Mouse (Mus musculus) urinary bladder, postnatal 14 days (tissue): Measurements from ENCODE around the gene Olfr301.

Source experiments
- DNase-seq: peaks from one replicate; pipeline ENCODE4 v3.0.0; 2021; ENCODE audit warnings: low spot score

Olfr301 gene

DNA sequence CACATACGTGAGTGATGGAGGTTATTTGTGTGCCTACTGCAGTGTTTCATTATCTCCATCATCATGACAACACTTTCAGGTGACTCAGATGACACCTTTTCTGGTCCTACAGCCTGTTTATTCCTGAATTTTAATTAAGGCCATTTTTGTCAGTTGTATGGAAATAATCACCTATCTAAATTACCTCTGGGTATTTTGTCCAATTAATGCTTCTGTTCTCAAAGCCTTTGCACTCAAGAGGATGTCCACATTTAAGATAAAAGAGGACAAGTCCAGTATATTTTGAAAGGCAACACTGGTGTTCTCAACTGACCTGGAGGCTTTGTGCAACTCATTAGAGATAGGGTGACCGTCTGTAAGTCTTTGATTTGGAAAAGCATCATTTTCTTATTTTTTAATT is at the start of gene Olfr301:
Olfr301 (plus strand) TSS at position 301 of the 400 bp plus-strand sequence.
- no peak for DNase-seq

DNA sequence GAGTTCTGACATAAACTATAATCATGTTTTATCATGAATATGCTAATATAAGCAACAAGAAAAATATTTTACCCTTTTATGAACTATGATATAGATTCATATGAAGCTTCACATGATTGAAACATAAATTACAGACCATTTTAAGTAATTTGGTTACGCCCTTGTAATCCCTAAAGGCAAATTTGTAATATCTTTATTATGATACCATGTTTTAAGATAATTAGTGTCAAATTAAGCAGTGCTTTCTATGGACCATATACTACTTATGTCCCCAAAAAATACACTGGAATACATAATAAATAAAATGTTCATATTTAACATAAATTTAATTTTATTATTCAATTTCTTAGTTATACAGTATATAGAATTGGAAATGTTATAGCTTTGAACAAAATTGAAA is 36.8 kb upstream of the Olfr301 start, which contains the start of gene Olfr305:
Olfr305 (minus strand) TSS at position 101 of the 400 bp plus-strand sequence.
- DNase-seq, result no peak

DNA sequence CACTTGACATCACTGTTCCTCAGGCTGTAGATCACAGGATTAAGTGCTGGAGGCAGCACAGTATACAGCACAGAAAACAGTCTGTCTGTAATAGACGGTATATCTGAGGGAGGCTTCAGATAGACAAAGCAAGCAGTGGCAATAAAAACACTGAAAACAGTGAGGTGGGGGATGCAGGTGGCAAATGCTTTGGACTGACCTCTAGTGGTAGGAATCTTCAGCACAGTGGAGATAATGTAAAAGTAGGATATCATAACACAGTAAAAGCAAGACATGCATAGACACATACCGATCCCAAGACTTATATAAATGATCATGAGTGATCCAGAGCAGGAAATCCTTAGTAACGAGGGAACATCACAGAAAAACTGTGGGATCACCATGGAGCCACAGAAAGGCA is 17.9 kb upstream of the Olfr301 start:
- DNase-seq, result no peak

DNA sequence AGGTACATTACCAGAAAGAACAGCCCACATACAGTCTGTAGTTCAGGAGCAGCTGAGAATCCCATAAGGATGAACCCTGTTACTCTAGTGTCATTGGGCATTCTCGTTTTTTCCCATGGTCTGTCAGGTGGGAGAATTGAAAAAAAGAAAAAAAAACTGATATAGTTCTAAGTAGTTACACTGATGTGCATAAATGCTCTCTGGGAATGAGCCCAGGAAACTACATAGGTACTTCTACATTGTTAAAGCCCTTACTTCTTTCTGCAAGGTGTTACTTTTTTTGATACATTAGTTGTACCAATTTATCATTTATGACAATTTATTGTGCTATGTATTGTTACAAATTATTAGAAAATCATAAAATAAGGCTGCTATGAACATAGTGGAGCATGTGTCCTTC is 17.1 kb upstream of the Olfr301 start, which contains the start of gene Olfr304:
Olfr304 (minus strand) TSS at position 101 of the 400 bp plus-strand sequence.
- DNase-seq, result no peak

DNA sequence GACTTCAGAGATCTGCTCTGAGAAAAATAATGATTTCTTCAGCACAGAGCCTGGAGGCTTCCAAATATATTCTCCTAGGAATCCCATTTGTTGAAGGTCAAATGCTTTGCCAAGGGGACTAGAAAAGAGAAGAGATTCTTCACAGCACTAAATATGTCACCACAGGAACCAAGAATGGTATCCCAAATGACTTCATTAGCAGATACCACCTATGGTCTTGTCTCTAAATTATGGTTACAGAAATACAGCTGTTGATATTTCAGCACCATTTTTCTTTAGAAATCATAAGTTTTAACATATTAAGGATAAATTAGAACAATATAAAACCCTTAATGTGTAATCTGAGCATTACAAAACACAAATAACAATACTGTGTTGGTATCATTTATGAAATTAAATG is 6.0 kb upstream of the Olfr301 start, which contains the start of gene Olfr303:
Olfr303 (minus strand) TSS at position 101 of the 400 bp plus-strand sequence.
- DNase-seq, result no peak

DNA sequence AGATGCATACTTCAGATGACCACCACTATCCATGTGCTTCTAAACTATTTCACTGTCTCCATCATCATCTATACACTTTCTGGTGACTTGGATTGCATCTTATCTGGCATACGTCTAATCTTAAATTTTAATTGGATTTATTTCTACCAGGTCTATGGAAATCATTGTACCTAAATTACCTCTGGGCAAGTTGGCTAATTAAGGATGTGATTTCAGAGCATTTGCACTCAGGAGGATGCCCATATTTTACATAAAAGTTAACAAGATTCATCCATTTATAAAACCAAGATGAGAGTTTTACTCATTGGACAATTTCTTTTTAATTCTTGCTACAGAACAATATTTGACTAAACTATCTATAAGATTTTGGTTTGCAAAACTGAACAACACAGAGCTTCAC is 56.0 kb downstream of the Olfr301 start, which contains the start of gene Olfr299:
Olfr299 (plus strand) TSS at position 301 of the 400 bp plus-strand sequence.
- no peak for DNase-seq
